Mouse (Mus musculus) lung, adult 2 months (tissue): Measurements from ENCODE around the gene Dnlz.

Experiments used
- CTCF ChIP-seq: fragments of 200-500 bp; IDR thresholded peaks from 2 replicates; pipeline ENCODE4 v1.5.1; 2011; ENCODE audit warnings: mild to moderate bottlenecking, low read length, control low read depth; ENCODE audit not compliant: insufficient read depth
- POLR2A ChIP-seq: fragments of 200-500 bp; IDR thresholded peaks from 2 replicates; pipeline ENCODE4 v1.6.1; 2011; ENCODE audit warnings: low read depth, mild to moderate bottlenecking, control low read depth, low read length, borderline replicate concordance; ENCODE audit errors: extremely low read depth

- no peak for TF ChIP-seq CTCF
- no peak for TF ChIP-seq POLR2A
These were observed 38.5 kb downstream of the Dnlz start for GRCm38 (mm10) chr2:26313394-26313793.
